Mouse (Mus musculus) C2C12 (cell line): ENCODE results near the gene Dcps.

Experiments used
- CEBPB ChIP-seq: IDR thresholded peaks from one replicate; pipeline ENCODE4 v1.6.1; 2011; ENCODE audit warnings: low read depth, mild to moderate bottlenecking, control low read depth, moderate library complexity
- CTCF ChIP-seq: IDR thresholded peaks from one replicate; pipeline ENCODE4 v1.5.1; 2011; ENCODE audit not compliant: control insufficient read depth, insufficient read depth, insufficient read length
- MAX ChIP-seq: IDR thresholded peaks from one replicate; pipeline ENCODE4 v1.6.1; 2011; ENCODE audit warnings: mild to moderate bottlenecking, control low read depth
- MYOD1 ChIP-seq: IDR thresholded peaks from one replicate; pipeline ENCODE4 v1.6.1; 2011; ENCODE audit warnings: low read depth; ENCODE audit not compliant: control insufficient read depth, insufficient read length

DNA sequence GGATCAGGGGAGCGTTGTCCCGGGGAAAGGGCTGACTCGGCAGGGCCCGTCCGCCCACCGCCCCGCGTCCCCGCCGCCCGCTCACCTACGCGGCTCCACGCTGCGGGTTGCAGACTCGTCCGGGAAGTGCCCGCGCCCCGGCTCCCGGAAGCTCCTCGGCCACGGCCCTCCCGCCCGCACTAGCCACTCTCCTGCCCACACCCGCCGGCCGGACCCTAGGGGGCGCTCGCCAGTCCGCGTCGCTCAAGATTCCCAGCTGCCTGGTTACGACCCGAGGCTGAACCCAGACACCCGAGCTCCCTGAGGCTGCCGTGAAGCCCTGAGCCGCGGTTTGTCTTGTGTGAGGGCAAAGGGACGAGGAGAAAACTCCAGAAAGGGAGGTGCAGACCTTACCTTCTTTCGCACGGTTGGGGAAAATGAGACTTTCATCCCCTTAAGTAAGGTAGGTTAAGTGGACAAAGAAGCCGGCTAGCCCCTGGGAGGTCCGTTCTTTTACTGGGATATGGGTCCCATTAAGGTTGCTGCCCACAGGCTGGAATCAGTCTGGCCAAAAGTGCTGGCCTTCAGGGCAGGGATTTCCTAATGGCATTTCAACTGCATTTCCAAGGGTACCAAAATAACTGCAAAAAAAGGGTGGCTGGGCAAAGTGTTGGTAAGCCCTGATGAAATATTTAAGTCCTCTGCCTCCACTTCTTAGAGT, 24.1 kb upstream of the Dcps start, which contains the start of the genes Srpr and Tirap:
- TF ChIP-seq CEBPB (no peak), CTCF (peak; percentile 96), MAX (no peak), MYOD1 (no peak)
